Mouse (Mus musculus): ENCODE measurements around the gene Tmtc1. TPM values are rescaled to one million over a fixed set of nuclear protein-coding genes. Genes with fewer than 3 reads are reported as not detected.

Gene Tmtc1
- polyA plus RNA-seq, 1 experiment from 2014 or later: 1.8 TPM

DNA sequence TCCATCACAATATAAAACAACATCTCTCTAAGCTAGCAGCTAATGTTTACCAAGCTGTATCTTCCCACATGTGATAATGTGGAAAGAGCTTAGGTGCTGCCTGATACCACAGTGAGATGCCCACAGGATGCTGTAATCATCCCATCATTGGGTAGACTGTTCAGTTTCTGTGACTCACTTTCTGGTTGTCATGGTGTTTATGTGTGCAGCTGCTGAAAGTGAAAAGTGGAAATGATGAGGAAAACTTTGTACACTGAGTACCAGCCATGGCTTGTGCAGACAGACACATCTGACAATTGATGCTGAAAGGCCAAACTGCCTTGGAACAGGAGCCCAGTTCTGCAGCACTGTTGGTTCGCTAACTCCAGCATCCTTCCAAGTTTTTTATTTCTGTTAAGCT is 204.9 kb downstream of the Tmtc1 start:
- ATAC-seq (ENCODE audit: low read depth): no peak
- WGBS: 86% methylated on average over 1 of the region's 1 CpGs

DNA sequence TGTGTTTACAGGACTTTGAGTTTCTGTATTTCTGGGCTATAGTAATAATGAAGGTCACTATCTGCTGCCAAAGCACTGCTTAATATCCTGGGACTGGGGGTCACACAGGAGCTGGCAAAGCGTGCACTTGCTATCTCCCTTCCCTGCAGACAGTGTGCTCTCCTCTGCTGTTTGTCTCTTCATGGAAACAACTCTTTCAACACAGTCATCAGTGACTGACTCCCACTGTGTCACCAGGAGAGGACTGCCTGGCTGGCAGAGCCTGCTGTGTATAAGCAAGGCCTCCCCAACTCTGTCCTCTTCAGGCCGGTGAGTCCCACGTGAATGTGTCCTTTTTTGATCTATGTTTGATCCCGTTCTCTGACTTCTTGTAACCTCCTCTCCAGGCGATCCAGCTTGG is 206.7 kb downstream of the Tmtc1 start:
- 40% methylated on average over 5 of the region's 5 CpGs for WGBS
- no peak overlapping the region for H3K4me3 ChIP-seq (ENCODE audit: low read length)
- H3K27ac ChIP-seq (ENCODE audit: low read length): no peak overlapping the region
- no peak overlapping the region for H3K4me2 ChIP-seq (ENCODE audit: low read depth, low read length)
- no peak for ATAC-seq (ENCODE audit: low read depth)
- no peak overlapping the region for H3K9ac ChIP-seq (ENCODE audit: low read length)
- H3K4me1 ChIP-seq (replicated peaks; ENCODE audit: control insufficient read depth, insufficient read depth, low read length): no peaks in the 10 kb centered on the region
- H3K36me3 ChIP-seq (ENCODE audit: control insufficient read depth, insufficient read depth, low read length): no peaks in the 10 kb centered on the region
- H3K27me3 ChIP-seq (ENCODE audit: control insufficient read depth, insufficient read depth, low read depth, low read length): no peaks in the 10 kb centered on the region
- no peaks in the 10 kb centered on the region for H3K9me3 ChIP-seq (ENCODE audit: control insufficient read depth, low read length)

More for the DNA sequence above, 204.9 kb downstream of the Tmtc1 start:
- Histone ChIP-seq H3K9ac (ENCODE audit: low read length) (no peak overlapping the region), H3K27ac (ENCODE audit: low read length) (no peak overlapping the region), H3K4me2 (ENCODE audit: low read depth, low read length) (no peak overlapping the region), H3K4me3 (ENCODE audit: low read length) (no peak overlapping the region), H3K4me1 (replicated peaks; ENCODE audit: control insufficient read depth, insufficient read depth, low read length) (no peaks in the 10 kb centered on the region), H3K36me3 (ENCODE audit: control insufficient read depth, insufficient read depth, low read length) (no peaks in the 10 kb centered on the region), H3K9me3 (ENCODE audit: control insufficient read depth, low read length) (no peaks in the 10 kb centered on the region), H3K27me3 (ENCODE audit: control insufficient read depth, insufficient read depth, low read depth, low read length) (no peaks in the 10 kb centered on the region)

DNA sequence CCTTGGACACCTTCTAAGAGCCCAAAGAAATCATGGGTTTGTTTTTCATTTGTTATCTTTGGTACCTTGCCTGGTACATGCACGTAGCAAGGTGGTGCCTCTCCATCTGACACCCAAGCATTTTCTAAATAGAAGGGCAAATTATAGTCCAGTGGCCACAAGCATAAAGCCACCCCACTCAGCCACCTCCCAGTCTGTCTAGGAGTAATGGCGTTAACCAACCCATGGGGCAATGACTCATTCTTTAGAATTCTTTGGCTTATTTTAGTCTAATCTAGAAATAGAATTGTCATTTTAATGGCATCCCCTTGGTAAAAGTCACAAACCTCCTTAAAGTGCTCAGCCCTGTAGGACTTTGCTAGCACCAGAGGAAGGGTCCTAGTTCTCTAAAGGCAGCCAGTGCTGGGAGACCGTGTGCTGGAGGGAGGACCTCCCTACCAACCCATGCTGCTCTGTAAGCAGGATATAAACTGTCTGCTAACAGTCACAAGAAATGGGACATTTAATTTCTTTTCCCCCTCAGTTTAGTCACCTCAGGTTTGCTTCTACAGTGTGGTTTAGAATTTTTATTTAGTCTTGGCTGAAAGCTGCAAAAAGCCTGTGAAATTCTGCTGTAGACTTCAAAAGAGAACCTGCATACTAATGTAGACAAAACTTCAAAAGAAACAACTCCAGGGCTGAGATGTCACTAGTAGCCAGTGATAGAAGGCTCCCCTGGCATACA is 209.9 kb downstream of the Tmtc1 start:
- Histone ChIP-seq H3K27ac (ENCODE audit: low read length) (no peak overlapping the region), H3K9me3 (ENCODE audit: control insufficient read depth, low read length) (no peaks in the 10 kb centered on the region), H3K27me3 (ENCODE audit: control insufficient read depth, insufficient read depth, low read depth, low read length) (no peaks in the 10 kb centered on the region), H3K9ac (ENCODE audit: low read length) (no peak overlapping the region), H3K4me2 (ENCODE audit: low read depth, low read length) (no peak overlapping the region), H3K4me3 (ENCODE audit: low read length) (no peak overlapping the region), H3K4me1 (replicated peaks; ENCODE audit: control insufficient read depth, insufficient read depth, low read length) (no peaks in the 10 kb centered on the region), H3K36me3 (ENCODE audit: control insufficient read depth, insufficient read depth, low read length) (no peaks in the 10 kb centered on the region)
- ATAC-seq (ENCODE audit: low read depth): no peak
- WGBS: 57% methylated on average over 3 of the region's 3 CpGs

DNA sequence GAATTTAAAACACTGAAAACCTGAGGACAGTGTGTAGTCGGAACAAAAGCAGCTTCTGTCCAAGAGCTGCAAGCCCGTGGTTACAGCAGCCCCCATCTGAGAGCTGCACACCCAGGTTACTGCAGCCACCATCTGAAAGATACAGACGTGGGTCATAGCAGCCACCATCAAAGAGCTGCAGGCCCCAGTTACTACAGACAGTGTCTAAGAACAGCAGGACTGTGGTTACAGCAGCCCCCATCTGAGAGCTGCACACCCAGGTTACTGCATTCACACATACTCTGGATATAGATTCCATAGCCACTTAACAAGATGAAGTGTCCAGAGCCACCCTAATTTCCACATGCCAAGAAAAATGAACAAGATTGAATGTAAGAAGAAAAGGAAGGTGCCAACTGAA is 216.6 kb downstream of the Tmtc1 start:
- no peak for ATAC-seq (ENCODE audit: low read depth)
- 57% methylated on average over 3 of the region's 3 CpGs for WGBS
- Histone ChIP-seq H3K4me1 (replicated peaks; ENCODE audit: control insufficient read depth, insufficient read depth, low read length) (no peaks in the 10 kb centered on the region), H3K9me3 (ENCODE audit: control insufficient read depth, low read length) (no peaks in the 10 kb centered on the region), H3K9ac (ENCODE audit: low read length) (no peak overlapping the region), H3K4me2 (ENCODE audit: low read depth, low read length) (no peak overlapping the region), H3K4me3 (ENCODE audit: low read length) (no peak overlapping the region), H3K27me3 (ENCODE audit: control insufficient read depth, insufficient read depth, low read depth, low read length) (no peaks in the 10 kb centered on the region), H3K36me3 (ENCODE audit: control insufficient read depth, insufficient read depth, low read length) (no peaks in the 10 kb centered on the region), H3K27ac (ENCODE audit: low read length) (no peak overlapping the region)

DNA sequence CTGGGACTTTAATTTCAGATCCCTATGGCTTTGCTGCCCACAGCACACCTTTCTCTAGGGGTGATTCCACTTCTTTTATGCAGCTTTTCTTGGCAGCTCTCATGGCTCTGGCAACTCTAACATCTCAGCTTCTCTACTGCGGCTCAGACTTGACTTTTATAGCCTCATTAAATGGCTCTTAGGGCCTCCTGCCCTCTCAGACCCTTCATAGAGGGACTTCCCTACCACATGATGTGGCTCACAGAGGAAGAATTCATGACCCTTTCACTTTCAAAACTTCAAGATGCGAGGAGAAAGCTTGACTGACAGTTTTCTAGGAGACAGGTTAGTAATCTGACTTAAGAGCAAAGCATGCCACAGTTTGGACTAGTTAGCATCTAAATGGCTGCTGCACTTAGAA is 221.5 kb downstream of the Tmtc1 start:
- H3K4me2 ChIP-seq (ENCODE audit: low read depth, low read length): no peak overlapping the region
- no peaks in the 10 kb centered on the region for H3K9me3 ChIP-seq (ENCODE audit: control insufficient read depth, low read length)
- no peak for ATAC-seq (ENCODE audit: low read depth)
- 80% methylated on average over 2 of the region's 2 CpGs for WGBS
- H3K4me1 ChIP-seq (replicated peaks; ENCODE audit: control insufficient read depth, insufficient read depth, low read length): no peaks in the 10 kb centered on the region
- H3K4me3 ChIP-seq (ENCODE audit: low read length): no peak overlapping the region
- H3K27me3 ChIP-seq (ENCODE audit: control insufficient read depth, insufficient read depth, low read depth, low read length): no peaks in the 10 kb centered on the region
- no peaks in the 10 kb centered on the region for H3K36me3 ChIP-seq (ENCODE audit: control insufficient read depth, insufficient read depth, low read length)
- H3K27ac ChIP-seq (ENCODE audit: low read length): no peak overlapping the region
- H3K9ac ChIP-seq (ENCODE audit: low read length): no peak overlapping the region

DNA sequence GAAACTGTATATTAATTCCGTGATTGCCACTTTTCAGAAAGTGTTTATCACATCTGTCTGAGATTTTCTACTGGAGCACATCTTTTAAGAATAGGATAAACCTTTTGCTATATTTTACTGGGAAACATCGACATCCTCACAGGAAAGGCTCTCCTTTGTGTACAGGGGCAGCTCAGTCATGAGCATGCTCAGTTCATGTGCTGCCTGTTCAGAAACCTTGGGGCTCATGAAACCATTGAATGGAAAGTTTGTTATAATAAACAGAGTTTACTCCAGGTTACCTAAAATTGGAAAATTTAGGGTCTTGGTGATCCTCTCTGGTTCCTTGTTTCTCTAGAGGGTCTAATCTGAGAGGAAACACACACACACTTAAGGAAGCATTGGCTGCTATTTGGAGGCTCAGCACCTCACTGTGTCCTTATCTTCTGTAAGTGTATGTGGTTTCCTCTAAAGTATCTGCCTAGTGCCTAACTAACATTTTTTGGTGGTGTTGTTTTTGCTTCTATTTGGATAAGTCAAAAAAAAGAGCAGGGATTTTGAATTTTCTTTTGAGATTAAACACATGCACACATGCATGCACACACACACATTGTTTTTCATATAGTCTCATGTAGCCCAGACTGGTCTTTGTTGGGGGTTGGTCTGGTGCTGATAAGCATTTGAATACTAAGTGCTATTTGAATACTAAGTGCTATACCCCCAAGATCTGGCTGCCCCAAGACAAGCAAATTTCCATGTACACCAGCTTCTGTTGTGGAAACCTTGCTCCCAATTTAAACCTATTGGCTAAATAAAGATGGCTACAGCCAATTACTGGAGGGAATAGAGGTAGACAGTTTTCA is 225.7 kb downstream of the Tmtc1 start:
- WGBS: 80% methylated on average over 2 of the region's 2 CpGs
- Histone ChIP-seq H3K9me3 (ENCODE audit: control insufficient read depth, low read length) (no peaks in the 10 kb centered on the region), H3K36me3 (ENCODE audit: control insufficient read depth, insufficient read depth, low read length) (no peaks in the 10 kb centered on the region), H3K4me3 (ENCODE audit: low read length) (no peak overlapping the region), H3K4me2 (ENCODE audit: low read depth, low read length) (no peak overlapping the region), H3K27ac (ENCODE audit: low read length) (no peak overlapping the region), H3K4me1 (replicated peaks; ENCODE audit: control insufficient read depth, insufficient read depth, low read length) (peaks cover 6% of the 10 kb centered on the region), H3K27me3 (ENCODE audit: control insufficient read depth, insufficient read depth, low read depth, low read length) (no peaks in the 10 kb centered on the region), H3K9ac (ENCODE audit: low read length) (no peak overlapping the region)
- ATAC-seq (ENCODE audit: low read depth): no peak

DNA sequence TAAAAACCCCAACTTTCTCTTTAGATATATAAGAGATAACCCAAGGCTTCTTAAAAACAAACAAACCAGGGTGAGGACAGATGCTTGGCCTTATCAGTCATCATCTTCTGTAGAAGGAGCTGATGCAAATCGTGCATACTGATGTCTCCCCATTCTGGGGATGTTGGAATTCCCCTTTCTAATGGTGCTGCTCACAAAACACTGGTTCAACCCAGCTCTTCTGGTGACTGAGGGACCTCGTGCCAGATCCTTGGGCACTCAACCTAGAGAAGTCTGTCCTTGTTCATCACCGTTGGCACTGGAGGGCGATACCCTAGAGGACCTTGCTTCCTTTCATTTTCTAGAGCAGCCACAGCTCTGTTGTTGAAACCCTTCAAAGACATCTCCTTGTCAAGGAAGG is 227.4 kb downstream of the Tmtc1 start:
- H3K27me3 ChIP-seq (ENCODE audit: control insufficient read depth, insufficient read depth, low read depth, low read length): no peaks in the 10 kb centered on the region
- no peak overlapping the region for H3K9ac ChIP-seq (ENCODE audit: low read length)
- no peak for ATAC-seq (ENCODE audit: low read depth)
- no peak overlapping the region for H3K4me2 ChIP-seq (ENCODE audit: low read depth, low read length)
- no peak overlapping the region for H3K4me3 ChIP-seq (ENCODE audit: low read length)
- no peak overlapping the region for H3K27ac ChIP-seq (ENCODE audit: low read length)
- H3K9me3 ChIP-seq (ENCODE audit: control insufficient read depth, low read length): no peaks in the 10 kb centered on the region
- peaks cover 8% of the 10 kb centered on the region for H3K4me1 ChIP-seq (replicated peaks; ENCODE audit: control insufficient read depth, insufficient read depth, low read length)
- H3K36me3 ChIP-seq (ENCODE audit: control insufficient read depth, insufficient read depth, low read length): no peaks in the 10 kb centered on the region
- WGBS: 80% methylated on average over 4 of the region's 4 CpGs

DNA sequence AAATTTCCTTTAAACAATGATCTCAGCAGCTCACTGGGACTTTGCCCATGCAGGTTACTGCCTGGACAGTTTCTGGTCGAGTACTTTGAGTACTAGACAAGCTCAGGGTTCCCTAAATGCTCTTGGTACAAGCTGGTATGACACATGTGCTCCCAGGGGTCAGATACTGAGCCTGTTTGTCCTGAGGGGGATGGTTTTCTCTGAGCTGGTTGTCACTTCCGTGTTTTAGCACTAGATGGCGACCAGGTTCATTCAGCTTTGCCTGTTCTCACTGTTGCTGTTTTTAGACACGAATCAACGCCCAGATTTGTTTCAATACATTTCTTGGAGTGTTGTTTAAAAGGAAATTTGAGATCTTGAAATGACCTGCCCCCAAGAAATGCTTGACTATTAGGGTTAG is 229.4 kb downstream of the Tmtc1 start:
- peaks cover 14% of the 10 kb centered on the region for H3K4me1 ChIP-seq (replicated peaks; ENCODE audit: control insufficient read depth, insufficient read depth, low read length)
- no peak overlapping the region for H3K27ac ChIP-seq (ENCODE audit: low read length)
- no peak overlapping the region for H3K4me3 ChIP-seq (ENCODE audit: low read length)
- no peaks in the 10 kb centered on the region for H3K9me3 ChIP-seq (ENCODE audit: control insufficient read depth, low read length)
- H3K4me2 ChIP-seq (ENCODE audit: low read depth, low read length): no peak overlapping the region
- WGBS: 2% methylated on average over 5 of the region's 5 CpGs
- H3K27me3 ChIP-seq (ENCODE audit: control insufficient read depth, insufficient read depth, low read depth, low read length): no peaks in the 10 kb centered on the region
- no peak overlapping the region for H3K9ac ChIP-seq (ENCODE audit: low read length)
- ATAC-seq (ENCODE audit: low read depth): no peak
- H3K36me3 ChIP-seq (ENCODE audit: control insufficient read depth, insufficient read depth, low read length): no peaks in the 10 kb centered on the region

DNA sequence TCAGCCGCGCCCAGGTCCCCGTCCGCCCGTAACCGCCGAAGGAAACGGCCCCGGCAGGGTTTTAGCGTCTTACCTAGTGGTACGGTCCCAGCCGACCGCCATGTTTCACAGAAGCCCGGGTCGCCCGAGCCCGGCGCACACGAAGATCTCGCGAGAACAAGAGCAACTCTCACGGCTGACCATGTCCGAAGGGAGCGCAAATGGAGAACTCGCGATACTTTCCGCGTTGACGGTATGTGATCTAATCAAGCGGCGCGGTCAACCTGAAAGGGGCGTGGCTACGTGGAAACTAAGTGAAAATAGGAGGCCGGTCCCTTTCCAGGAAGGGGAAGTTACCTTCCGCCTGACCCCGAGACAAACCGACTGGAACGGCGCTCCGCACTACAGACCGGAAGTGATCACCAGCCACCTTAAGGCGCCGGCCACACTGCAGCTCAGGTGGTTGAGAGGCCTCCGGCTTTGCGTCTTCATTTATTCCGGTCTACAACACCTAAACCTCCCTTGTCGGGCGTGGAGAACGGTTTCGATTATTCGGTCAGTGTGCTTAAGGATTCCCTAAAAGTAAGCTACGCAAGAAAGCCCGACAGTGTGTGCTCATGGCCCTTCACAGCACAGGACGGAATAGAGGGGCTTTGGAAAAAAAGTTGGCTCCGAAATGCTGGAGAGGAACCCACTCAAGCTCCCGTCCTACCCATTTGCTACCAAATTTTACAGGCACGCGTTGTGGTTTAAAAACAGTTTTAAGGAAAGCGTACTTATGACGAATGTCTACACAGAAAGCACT is 232.1 kb downstream of the Tmtc1 start, which contains the start of gene Ergic2:
Ergic2 (minus strand) TSS at position 478 of the 784 bp plus-strand sequence.
- peak within 1 kb of the TSS; percentile 98 for H3K4me3 ChIP-seq (ENCODE audit: low read length)
- H3K9ac ChIP-seq (ENCODE audit: low read length): peak within 1 kb of the TSS; percentile 98
- H3K36me3 ChIP-seq (ENCODE audit: control insufficient read depth, insufficient read depth, low read length): no peaks in the 10 kb centered on the region
- peaks cover 16% of the 10 kb centered on the region for H3K4me1 ChIP-seq (replicated peaks; ENCODE audit: control insufficient read depth, insufficient read depth, low read length)
- peak; percentile 99 for ATAC-seq (ENCODE audit: low read depth)
- peak within 1 kb of the TSS; percentile 82 for H3K27ac ChIP-seq (ENCODE audit: low read length)
- H3K9me3 ChIP-seq (ENCODE audit: control insufficient read depth, low read length): no peaks in the 10 kb centered on the region
- under 1% methylated on average over 61 of the region's 61 CpGs for WGBS
- peak within 1 kb of the TSS; percentile 85 for H3K4me2 ChIP-seq (ENCODE audit: low read depth, low read length)
- H3K27me3 ChIP-seq (ENCODE audit: control insufficient read depth, insufficient read depth, low read depth, low read length): no peaks in the 10 kb centered on the region

Measured in lung, embryonic 16.5 days (tissue).